Mouse (Mus musculus) olfactory bulb, adult 2 months (tissue): ENCODE results near the gene Zfp51.

Experiments used
- CTCF ChIP-seq: fragments of 200-500 bp; IDR thresholded peaks from 2 replicates; pipeline ENCODE4 v1.5.1; 2012; ENCODE audit warnings: low read depth, mild to moderate bottlenecking, low read length, moderate library complexity; ENCODE audit not compliant: insufficient read depth
- POLR2A ChIP-seq: fragments of 200-500 bp; IDR thresholded peaks from 2 replicates; pipeline ENCODE4 v1.6.1; 2012; ENCODE audit warnings: mild to moderate bottlenecking, low read depth, low read length, moderate library complexity; ENCODE audit not compliant: insufficient read depth

GRCm38 (mm10) chr17:21463550-21463949 is 13.4 kb downstream of the Zfp51 start:
- TF ChIP-seq CTCF (no peak), POLR2A (no peak)
